Mouse (Mus musculus) neural tube, embryonic 15.5 days (tissue): Measurements from ENCODE around the gene Ms4a6b. TPM values are rescaled to one million over a fixed set of nuclear protein-coding genes. Genes with fewer than 3 reads are reported as not detected.
"Not testable (repeated sequence)": the region's sequence is repeated elsewhere in the genome, so short reads cannot be mapped to it uniquely, and the experiment has no call there.

Experiments used
- ATAC-seq: fragments of 200-750 bp; cut with Nextera tagmentation; 2 replicates; pipeline ENCODE4 v1.8.0; 2017; ENCODE audit warnings: mild to moderate bottlenecking, moderate TSS enrichment, moderate library complexity; ENCODE audit not compliant: low FRiP score
- H3K27ac ChIP-seq: fragments of 300-500 bp; sonication (generic); replicated peaks from 2 replicates; pipeline ENCODE4 v1.5.1; 2015; ENCODE audit warnings: mild to moderate bottlenecking, inconsistent platforms
- H3K27me3 ChIP-seq: fragments of 300-500 bp; sonication (generic); replicated peaks from 2 replicates; pipeline ENCODE4 v1.6.1; 2015; ENCODE audit warnings: inconsistent platforms
- H3K36me3 ChIP-seq: fragments of 300-500 bp; sonication (generic); 2 replicates; pipeline ENCODE4 v1.6.1; 2015; ENCODE audit warnings: inconsistent platforms
- H3K4me1 ChIP-seq: fragments of 300-500 bp; sonication (generic); 2 replicates; pipeline ENCODE4 v1.6.1; 2015; ENCODE audit warnings: inconsistent platforms
- H3K4me2 ChIP-seq: fragments of 300-500 bp; sonication (generic); 2 replicates; pipeline ENCODE4 v1.6.1; 2015; ENCODE audit warnings: inconsistent platforms, mild to moderate bottlenecking, moderate library complexity
- H3K4me3 ChIP-seq: fragments of 300-500 bp; sonication (generic); replicated peaks from 2 replicates; pipeline ENCODE4 v1.5.1; 2015; ENCODE audit warnings: mild to moderate bottlenecking, inconsistent platforms
- H3K9ac ChIP-seq: fragments of 300-500 bp; sonication (generic); replicated peaks from 2 replicates; pipeline ENCODE4 v1.6.1; 2015; ENCODE audit warnings: mild to moderate bottlenecking, inconsistent platforms
- H3K9me3 ChIP-seq: fragments of 300-500 bp; sonication (generic); replicated peaks from 2 replicates; pipeline ENCODE4 v1.6.1; 2016; ENCODE audit warnings: inconsistent platforms
- WGBS: fragments of 180-500 bp; shearing (Covaris S2); methylation state at CpG from one replicate; pipeline ENCODE4 v1.1.7; 2015; ENCODE audit warnings: mixed read lengths; 5-methylcytosine and 5-hydroxymethylcytosine counted together
- polyA plus RNA-seq: library from polyadenylated mRNA; unstranded; fragments of >200 nt; fragmentation: Nextera tagmentation; extraction: Ambion mirVana; gene quantifications from 2 replicates; pipeline ENCODE4 v1.2.1, GENCODE M21; 2015

Ms4a6b gene
- polyA plus RNA-seq, 1 experiment from 2014 or later = 2.8 TPM

DNA sequence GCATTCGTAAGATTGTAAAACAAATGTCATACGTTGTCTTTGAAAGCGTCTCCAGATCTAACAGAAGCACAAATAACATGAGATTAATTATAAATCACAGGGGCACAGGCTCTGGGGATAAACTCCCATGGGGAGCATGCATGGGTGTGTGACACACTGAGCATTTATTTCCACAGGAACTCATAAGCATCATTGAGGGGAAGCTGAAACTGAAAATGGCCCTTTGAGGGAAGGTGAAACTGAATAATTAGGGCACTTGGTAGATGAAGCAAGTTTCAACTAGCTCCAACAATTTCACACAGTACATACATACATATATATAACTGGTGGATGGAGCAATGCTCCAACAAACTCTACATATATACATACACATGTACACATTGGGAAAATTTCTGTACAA, 21.8 kb upstream of the Ms4a6b start:
- Histone ChIP-seq H3K9ac (no peak overlapping the region), H3K9me3 (no peaks in the 10 kb centered on the region), H3K27me3 (no peaks in the 10 kb centered on the region), H3K4me3 (no peak overlapping the region), H3K4me1 (no peaks in the 10 kb centered on the region), H3K36me3 (no peaks in the 10 kb centered on the region), H3K4me2 (no peak overlapping the region), H3K27ac (no peak overlapping the region)
- 85% methylated on average over 3 of the region's 3 CpGs for WGBS
- ATAC-seq = no peak

DNA sequence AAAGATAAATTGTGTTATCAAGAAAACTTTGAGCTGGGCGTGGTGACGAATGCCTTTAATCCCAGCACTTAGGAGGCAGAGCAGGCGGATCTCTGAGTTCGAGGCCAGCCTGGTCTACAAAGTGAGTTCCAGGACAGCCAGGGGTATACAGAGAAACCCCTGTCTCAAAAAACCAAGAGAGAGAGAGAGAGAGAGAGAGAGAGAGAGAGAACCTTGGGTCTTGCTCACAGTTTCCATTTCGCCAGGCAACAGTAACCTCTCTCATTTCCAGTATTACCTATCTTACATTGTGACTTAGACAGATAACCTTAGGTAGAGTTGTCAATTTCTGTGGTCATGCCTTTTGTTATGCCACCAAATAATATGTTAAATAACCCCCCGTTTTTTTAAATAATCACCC, 20.0 kb upstream of the Ms4a6b start:
- Histone ChIP-seq H3K27me3 (no peaks in the 10 kb centered on the region), H3K27ac (no peak overlapping the region), H3K9ac (no peak overlapping the region), H3K4me1 (no peaks in the 10 kb centered on the region), H3K4me2 (no peak overlapping the region), H3K36me3 (no peaks in the 10 kb centered on the region), H3K4me3 (no peak overlapping the region), H3K9me3 (no peaks in the 10 kb centered on the region)
- no peak for ATAC-seq
- WGBS = 89% methylated on average over 6 of the region's 6 CpGs

DNA sequence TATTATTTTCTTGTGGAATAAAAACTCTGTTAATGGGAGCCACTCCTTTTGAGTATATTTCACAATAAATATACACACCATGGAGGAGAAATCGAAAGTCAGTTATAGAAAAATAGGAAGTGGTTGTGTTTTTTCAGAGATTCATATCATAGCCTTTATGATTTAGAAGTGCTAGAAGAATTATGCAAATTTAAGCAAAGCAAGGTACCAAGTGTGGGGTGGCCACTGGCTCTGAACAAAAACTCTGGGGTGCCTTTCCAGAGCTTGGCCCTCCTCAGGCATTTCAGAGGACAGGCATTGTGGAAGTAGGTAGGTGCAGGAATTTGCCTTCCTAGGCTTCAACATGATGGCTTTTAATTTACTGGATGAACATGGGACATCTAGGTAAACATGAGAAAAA, 19.0 kb upstream of the Ms4a6b start:
- not testable (repeated sequence) for H3K27me3 ChIP-seq, H3K4me3 ChIP-seq, H3K9me3 ChIP-seq, H3K9ac ChIP-seq, H3K4me1 ChIP-seq, H3K27ac ChIP-seq, H3K4me2 ChIP-seq, H3K36me3 ChIP-seq, ATAC-seq
- 86% methylated on average over 1 of the region's 1 CpGs for WGBS

DNA sequence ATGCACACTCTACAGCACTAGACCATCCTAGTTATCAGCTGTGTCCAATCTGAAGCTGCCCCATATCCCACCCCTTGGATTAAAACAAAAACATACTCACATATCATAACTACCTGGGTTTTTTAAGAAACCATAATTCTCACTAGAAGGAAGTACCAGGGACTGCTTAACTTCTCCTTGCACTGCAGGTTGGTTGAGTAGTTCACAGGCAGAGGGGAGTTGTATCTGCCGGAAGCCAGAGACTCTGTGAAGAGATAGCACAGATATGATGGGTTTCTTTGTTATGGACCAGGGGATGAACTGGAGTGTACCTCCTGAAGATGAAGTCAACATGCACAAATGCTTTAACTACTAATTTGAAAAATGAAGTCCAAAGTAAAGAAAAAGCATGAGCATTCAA, 15.5 kb upstream of the Ms4a6b start:
- H3K27me3 ChIP-seq = no peaks in the 10 kb centered on the region
- no peaks in the 10 kb centered on the region for H3K9me3 ChIP-seq
- no peak overlapping the region for H3K4me2 ChIP-seq
- H3K27ac ChIP-seq = no peak overlapping the region
- no peaks in the 10 kb centered on the region for H3K4me1 ChIP-seq
- no peaks in the 10 kb centered on the region for H3K36me3 ChIP-seq
- ATAC-seq = no peak
- no peak overlapping the region for H3K4me3 ChIP-seq
- WGBS = 91% methylated on average over 1 of the region's 1 CpGs
- no peak overlapping the region for H3K9ac ChIP-seq

DNA sequence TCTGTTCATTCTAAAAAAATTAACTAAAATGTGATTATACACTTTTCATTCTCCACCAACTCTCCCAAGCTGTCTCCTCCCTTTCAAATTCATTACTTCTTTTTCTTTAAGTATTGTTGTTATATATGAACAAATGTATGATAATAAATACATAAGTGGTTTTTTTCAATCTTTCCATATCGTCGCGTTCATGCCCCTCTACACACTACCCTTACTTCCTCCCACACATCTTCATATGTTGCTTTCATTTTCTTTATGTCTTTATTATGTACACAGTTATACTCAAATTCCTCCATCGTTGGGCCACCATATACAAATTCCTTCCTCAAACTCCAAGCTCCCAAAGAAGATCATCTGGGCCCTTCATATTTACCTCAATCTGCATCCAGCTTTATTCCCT, 15.0 kb upstream of the Ms4a6b start:
- Histone ChIP-seq H3K4me2 (no peak overlapping the region), H3K36me3 (no peaks in the 10 kb centered on the region), H3K9ac (no peak overlapping the region), H3K27ac (no peak overlapping the region), H3K9me3 (no peaks in the 10 kb centered on the region), H3K27me3 (no peaks in the 10 kb centered on the region), H3K4me3 (no peak overlapping the region), H3K4me1 (no peaks in the 10 kb centered on the region)
- WGBS = 91% methylated on average over 4 of the region's 4 CpGs
- ATAC-seq = no peak

DNA sequence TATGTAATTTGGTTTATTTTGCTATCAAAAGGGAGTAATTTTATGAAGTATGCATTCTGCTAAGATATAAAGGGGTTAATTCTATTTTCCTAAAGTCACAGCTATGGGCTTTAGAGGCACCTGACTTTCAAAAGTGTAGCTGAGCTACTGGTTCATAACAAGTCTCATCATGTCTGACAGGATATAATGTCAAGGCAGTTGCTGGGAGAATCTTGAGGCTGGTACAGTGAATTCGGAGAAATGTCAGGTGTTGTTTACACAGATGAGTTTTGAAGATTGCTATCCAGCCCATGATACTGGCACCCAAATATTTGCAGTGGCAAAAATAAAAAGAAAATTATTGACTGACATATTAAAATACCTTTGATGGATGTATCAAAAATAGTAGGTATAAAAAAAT, 11.5 kb upstream of the Ms4a6b start:
- no peaks in the 10 kb centered on the region for H3K9me3 ChIP-seq
- ATAC-seq = no peak
- 95% methylated on average over 1 of the region's 1 CpGs for WGBS
- no peak overlapping the region for H3K9ac ChIP-seq
- no peak overlapping the region for H3K27ac ChIP-seq
- no peaks in the 10 kb centered on the region for H3K36me3 ChIP-seq
- H3K4me1 ChIP-seq = no peaks in the 10 kb centered on the region
- no peaks in the 10 kb centered on the region for H3K27me3 ChIP-seq
- H3K4me2 ChIP-seq = no peak overlapping the region
- no peak overlapping the region for H3K4me3 ChIP-seq

DNA sequence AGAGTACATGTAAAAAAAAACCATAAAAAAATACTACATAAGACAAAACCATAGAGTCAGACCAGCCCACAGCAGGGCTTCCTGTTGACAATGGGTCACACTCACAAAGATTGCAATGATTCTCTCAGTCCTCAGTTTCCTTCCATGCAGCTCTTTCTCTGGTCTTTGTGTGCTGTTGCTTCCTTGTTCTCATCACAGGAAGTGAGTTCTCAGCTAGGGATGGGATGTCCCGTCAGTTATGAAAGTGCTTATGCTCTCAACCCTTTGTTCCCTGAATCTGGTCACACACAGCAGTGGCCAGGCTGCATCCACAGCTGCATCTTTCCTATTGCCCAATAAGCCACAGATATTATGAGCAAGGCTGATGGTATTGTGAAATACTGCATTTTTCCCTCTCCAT, 2.9 kb upstream of the Ms4a6b start:
- ATAC-seq = no peak
- Histone ChIP-seq H3K4me2 (no peak overlapping the region), H3K36me3 (no peaks in the 10 kb centered on the region), H3K27ac (no peak overlapping the region), H3K4me3 (no peak overlapping the region), H3K9me3 (no peaks in the 10 kb centered on the region), H3K9ac (no peak overlapping the region), H3K27me3 (no peaks in the 10 kb centered on the region), H3K4me1 (no peaks in the 10 kb centered on the region)
- 88% methylated on average over 1 of the region's 1 CpGs for WGBS

DNA sequence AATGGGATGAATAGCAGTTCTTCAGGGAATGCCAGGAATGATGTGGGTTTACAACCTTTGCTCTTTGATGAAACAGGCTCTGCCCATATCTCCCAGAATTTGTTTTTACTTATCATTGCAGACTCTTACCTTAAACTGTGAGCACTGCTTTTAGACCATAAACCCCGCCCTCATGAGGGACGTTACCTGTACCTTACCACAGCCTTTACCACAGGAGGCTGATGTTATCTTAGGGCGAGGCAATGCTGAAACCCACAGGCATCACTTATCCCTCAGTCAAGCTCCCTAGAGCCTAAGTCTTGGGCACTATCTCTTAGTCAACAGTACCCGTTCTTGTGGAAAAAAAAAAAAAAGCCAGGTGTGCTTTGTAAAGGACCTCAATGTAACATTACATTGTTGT, 533 bp downstream of the Ms4a6b start:
- H3K9me3 ChIP-seq = no peaks in the 10 kb centered on the region
- no peak overlapping the region for H3K4me2 ChIP-seq
- H3K9ac ChIP-seq = no peak overlapping the region
- ATAC-seq = no peak
- no peak overlapping the region for H3K4me3 ChIP-seq
- no peaks in the 10 kb centered on the region for H3K27me3 ChIP-seq
- H3K27ac ChIP-seq = no peak overlapping the region
- H3K4me1 ChIP-seq = no peaks in the 10 kb centered on the region
- 80% methylated on average over 4 of the region's 4 CpGs for WGBS
- H3K36me3 ChIP-seq = no peaks in the 10 kb centered on the region

DNA sequence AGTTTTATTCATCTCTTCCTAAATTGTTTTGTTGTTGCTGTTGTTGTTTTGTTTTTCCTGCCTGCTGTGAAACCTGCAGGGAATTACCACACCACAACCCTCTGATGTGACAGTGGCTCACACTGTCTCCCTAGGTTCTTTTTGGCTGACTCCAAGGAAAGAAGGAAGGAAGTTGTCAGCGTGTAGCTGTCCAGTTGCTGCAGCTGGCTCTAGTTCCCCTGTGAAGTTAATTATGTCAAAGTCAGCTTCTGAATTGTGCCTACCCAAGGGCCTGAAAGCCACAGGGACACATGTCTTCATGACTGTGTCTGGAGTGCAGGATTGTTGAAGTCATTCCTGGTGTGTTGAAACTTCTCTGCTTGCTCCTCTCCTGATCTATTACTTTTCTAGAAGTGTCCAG, 1.1 kb downstream of the Ms4a6b start:
- 58% methylated on average over 1 of the region's 1 CpGs for WGBS
- H3K36me3 ChIP-seq, H3K4me3 ChIP-seq, H3K27me3 ChIP-seq, H3K9ac ChIP-seq, H3K4me1 ChIP-seq, H3K27ac ChIP-seq, H3K4me2 ChIP-seq, ATAC-seq, H3K9me3 ChIP-seq: not testable (repeated sequence)

DNA sequence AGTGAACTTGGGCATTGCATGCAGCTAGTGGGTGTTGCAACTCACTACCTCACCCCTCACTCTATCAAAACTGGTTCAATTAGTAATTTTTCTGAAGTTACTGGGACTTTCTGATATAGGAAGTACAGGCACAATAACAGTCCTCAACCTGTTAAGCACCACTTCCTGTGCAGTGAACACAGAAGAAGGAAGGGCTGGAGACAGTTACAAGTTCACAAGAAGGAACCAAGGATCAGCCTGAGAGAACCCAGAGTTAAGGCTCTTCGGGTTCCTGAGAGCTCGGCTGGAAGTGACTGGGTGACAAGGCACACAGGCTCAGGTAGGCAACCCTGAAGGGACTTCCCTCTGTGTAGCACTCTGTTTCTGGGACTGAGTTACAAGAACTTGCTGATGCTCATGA, 2.0 kb downstream of the Ms4a6b start:
- not testable (repeated sequence) for H3K9ac ChIP-seq, H3K27me3 ChIP-seq, H3K4me3 ChIP-seq, H3K9me3 ChIP-seq, H3K36me3 ChIP-seq, ATAC-seq, H3K4me2 ChIP-seq, H3K4me1 ChIP-seq, H3K27ac ChIP-seq
- 86% methylated on average over 2 of the region's 2 CpGs for WGBS

DNA sequence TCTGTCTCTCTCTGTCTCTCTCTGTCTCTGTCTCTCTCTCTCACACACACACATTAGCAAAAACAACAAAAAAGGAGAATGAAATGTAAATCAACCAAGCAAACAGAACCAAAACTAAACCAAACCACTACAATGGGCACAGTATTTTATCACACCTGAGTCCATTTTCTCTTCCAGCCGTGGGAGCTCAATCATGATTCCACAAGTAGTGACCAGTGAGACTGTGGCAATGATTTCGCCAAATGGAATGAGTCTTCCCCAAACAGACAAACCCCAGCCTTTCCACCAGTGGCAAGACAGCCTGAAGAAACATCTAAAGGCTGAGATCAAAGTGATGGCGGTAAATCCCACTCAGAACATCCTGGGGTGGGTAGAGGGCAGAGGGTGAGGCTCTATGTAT, 3.8 kb downstream of the Ms4a6b start:
- Histone ChIP-seq H3K4me2 (no peak overlapping the region), H3K9ac (no peak overlapping the region), H3K9me3 (no peaks in the 10 kb centered on the region), H3K36me3 (no peaks in the 10 kb centered on the region), H3K4me3 (no peak overlapping the region), H3K4me1 (no peaks in the 10 kb centered on the region), H3K27ac (no peak overlapping the region), H3K27me3 (no peaks in the 10 kb centered on the region)
- ATAC-seq = no peak
- 93% methylated on average over 3 of the region's 3 CpGs for WGBS

DNA sequence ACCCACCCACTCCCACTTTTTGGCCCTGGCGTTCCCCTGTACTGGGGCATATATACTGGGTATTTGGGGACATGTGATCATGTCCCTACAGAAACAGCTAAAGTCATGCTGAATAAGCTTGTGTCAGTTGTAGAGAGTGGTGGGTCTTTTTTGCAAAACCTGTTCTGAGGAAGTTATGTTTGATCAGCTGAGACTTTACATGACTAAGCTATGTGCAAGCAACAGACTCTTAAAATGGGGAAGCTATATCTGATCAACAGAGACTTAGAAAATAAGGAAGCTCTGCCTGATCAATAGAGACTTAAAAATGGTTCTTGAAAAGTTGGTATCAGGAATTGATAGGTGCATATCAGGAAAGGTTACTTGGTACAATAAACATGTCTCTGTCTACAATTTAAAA, 17.1 kb downstream of the Ms4a6b start:
- no peaks in the 10 kb centered on the region for H3K4me1 ChIP-seq

DNA sequence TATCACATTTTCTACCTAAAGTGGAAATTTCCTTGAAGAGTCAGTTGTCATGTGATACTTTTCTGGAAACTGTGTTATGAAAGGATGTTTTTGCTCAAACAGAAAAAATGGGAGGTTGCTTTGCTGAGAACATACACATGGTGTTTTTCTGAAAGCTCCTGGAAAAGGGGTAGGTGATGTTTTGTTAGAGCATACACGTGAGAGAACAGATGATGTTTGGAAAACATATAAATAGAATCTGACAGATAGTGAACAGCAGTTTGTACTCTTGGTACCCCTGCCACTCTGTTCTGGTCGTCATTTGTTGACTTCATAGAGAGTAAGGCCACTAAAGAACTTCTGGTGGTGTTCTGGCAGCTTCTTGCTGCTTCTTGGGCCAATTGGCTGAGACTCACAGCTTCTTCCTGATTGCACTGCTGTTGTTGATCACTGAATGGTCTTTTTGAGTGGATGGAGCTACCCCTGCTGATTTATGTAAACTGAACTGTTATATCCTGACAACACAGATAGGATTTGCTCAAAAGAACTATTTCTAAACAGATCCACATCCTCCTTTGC, 17.7 kb downstream of the Ms4a6b start:
- 66% methylated on average over 2 of the region's 2 CpGs for WGBS
- Histone ChIP-seq H3K9me3 (no peaks in the 10 kb centered on the region), H3K4me3 (no peak overlapping the region), H3K4me2 (no peak overlapping the region), H3K9ac (no peak overlapping the region), H3K4me1 (no peaks in the 10 kb centered on the region), H3K36me3 (no peaks in the 10 kb centered on the region), H3K27ac (no peak overlapping the region), H3K27me3 (no peaks in the 10 kb centered on the region)
- ATAC-seq = no peak

More for the DNA sequence above, 17.1 kb downstream of the Ms4a6b start:
- Histone ChIP-seq H3K36me3 (no peaks in the 10 kb centered on the region), H3K9me3 (no peaks in the 10 kb centered on the region), H3K27me3 (no peaks in the 10 kb centered on the region), H3K9ac (no peak overlapping the region), H3K27ac (no peak overlapping the region), H3K4me3 (no peak overlapping the region), H3K4me2 (no peak overlapping the region)
- no peak for ATAC-seq
- WGBS = 79% methylated on average over 1 of the region's 1 CpGs
